ENCODE assay signal across 8 mouse cellular contexts in genomic region chr11:116103572-116103971, GRCm38 (mm10). TPM values are rescaled to one million over a fixed set of nuclear protein-coding genes. Genes with fewer than 3 reads are reported as not detected.
DNase-seq lines count a peak whose midpoint lies in the region; ATAC-seq and TF ChIP-seq lines count a peak whose summit lies in the region.
"Had no signal": no experiment of that assay in that cellular context is flagged by ENCODE, and none has a peak within 500 bp of the region (broad histone marks: within the 10 kb centered on the region; RNA-seq: fewer than 3 reads in every experiment).

No protein-coding gene starts in this region.

- peaks cover 65% of the 10 kb centered on the region for H3K4me1 ChIP-seq in liver, embryonic 11.5 days (replicated peaks; ENCODE audit: control insufficient read depth, insufficient read depth, low read length)
- peaks cover 96% of the 10 kb centered on the region for H3K4me1 ChIP-seq in liver, embryonic 12.5 days
- peaks cover 60% of the 10 kb centered on the region for H3K4me1 ChIP-seq in embryonic facial prominence, embryonic 14.5 days (ENCODE audit: control insufficient read depth, insufficient read depth, low read length)
- peaks cover 27% of the 10 kb centered on the region for H3K4me1 ChIP-seq in hindbrain, embryonic 14.5 days (replicated peaks; ENCODE audit: control insufficient read depth, insufficient read depth, low read length)

- TF ChIP-seq POLR2A in myocyte (IDR thresholded peaks at IDR 0.05; ENCODE audit: insufficient read length, low read depth) = no peak

- H3K79me2 ChIP-seq in myocyte (ENCODE audit: control insufficient read depth, insufficient read depth) = peaks cover 11% of the 10 kb centered on the region

- H3K4me3 ChIP-seq in liver, embryonic 11.5 days (ENCODE audit: low read depth, low read length) = no peak overlapping the region
- H3K4me3 ChIP-seq in liver, embryonic 12.5 days = no peak overlapping the region
- H3K4me3 ChIP-seq in embryonic facial prominence, embryonic 14.5 days (ENCODE audit: low read depth, low read length) = no peak overlapping the region
- no peak overlapping the region for H3K4me3 ChIP-seq in hindbrain, embryonic 14.5 days (replicated peaks; ENCODE audit: low read length)
- H3K4me3 ChIP-seq in myocyte = no peak overlapping the region

- no peak overlapping the region for H3K9ac ChIP-seq in liver, embryonic 11.5 days (ENCODE audit: low read depth, low read length)
- H3K9ac ChIP-seq in liver, embryonic 12.5 days = no peak overlapping the region
- no peak overlapping the region for H3K9ac ChIP-seq in embryonic facial prominence, embryonic 14.5 days (ENCODE audit: low read depth, low read length)
- H3K9ac ChIP-seq in hindbrain, embryonic 14.5 days = no peak overlapping the region

- H3K4me2 ChIP-seq in liver, embryonic 11.5 days = no peak overlapping the region
- H3K4me2 ChIP-seq in liver, embryonic 12.5 days = no peak overlapping the region
- no peak overlapping the region for H3K4me2 ChIP-seq in embryonic facial prominence, embryonic 14.5 days (ENCODE audit: low read depth, low read length)
- H3K4me2 ChIP-seq in hindbrain, embryonic 14.5 days (replicated peaks) = no peak overlapping the region
- H3K4me2 ChIP-seq in myocyte (ENCODE audit: low read depth) = peak overlapping the region; percentile 57

- peak overlapping the region; percentile 16; the same call in 1 of the 2 replicates for H3K27ac ChIP-seq in liver, embryonic 11.5 days (ENCODE audit: low read depth, low read length)
- no peak overlapping the region for H3K27ac ChIP-seq in liver, embryonic 12.5 days
- peak overlapping the region; percentile 71; the same call in 1 of the 2 replicates for H3K27ac ChIP-seq in embryonic facial prominence, embryonic 14.5 days (replicated peaks; ENCODE audit: low read depth, low read length)
- 0 out of 2 replicates have a peak overlapping the region, but pooled peaks have one; percentile 3 for H3K27ac ChIP-seq in hindbrain, embryonic 14.5 days

- no peak overlapping the region for H3ac ChIP-seq in myocyte (ENCODE audit: control insufficient read depth, insufficient read length)

- no peak for ATAC-seq in liver, embryonic 11.5 days (replicated peaks; ENCODE audit: low FRiP score)
- ATAC-seq in liver, embryonic 12.5 days = no peak
- ATAC-seq in embryonic facial prominence, embryonic 14.5 days (ENCODE audit: low read depth) = no peak
- no peak for ATAC-seq in hindbrain, embryonic 14.5 days (ENCODE audit: low FRiP score)

- no peaks in the 10 kb centered on the region for H3K36me3 ChIP-seq in liver, embryonic 11.5 days (ENCODE audit: control insufficient read depth, insufficient read depth, low read length)
- H3K36me3 ChIP-seq in liver, embryonic 12.5 days = no peaks in the 10 kb centered on the region
- H3K36me3 ChIP-seq in embryonic facial prominence, embryonic 14.5 days (ENCODE audit: control insufficient read depth, insufficient read depth, low read length) = no peaks in the 10 kb centered on the region
- H3K36me3 ChIP-seq in hindbrain, embryonic 14.5 days (replicated peaks; ENCODE audit: control insufficient read depth, insufficient read depth) = no peaks in the 10 kb centered on the region
- no peaks in the 10 kb centered on the region for H3K36me3 ChIP-seq in myocyte (ENCODE audit: control insufficient read depth, insufficient read depth)

- H3K9me3 ChIP-seq in liver, embryonic 11.5 days (ENCODE audit: control insufficient read depth, low read length) = no peaks in the 10 kb centered on the region
- no peaks in the 10 kb centered on the region for H3K9me3 ChIP-seq in liver, embryonic 12.5 days (replicated peaks)
- no peaks in the 10 kb centered on the region for H3K9me3 ChIP-seq in embryonic facial prominence, embryonic 14.5 days (ENCODE audit: control insufficient read depth, low read length)
- no peaks in the 10 kb centered on the region for H3K9me3 ChIP-seq in hindbrain, embryonic 14.5 days (ENCODE audit: control insufficient read depth, low read length)

- 70% methylated on average over 12 of the region's 12 CpGs for WGBS in liver, embryonic 11.5 days
- WGBS in liver, embryonic 12.5 days (ENCODE audit: insufficient replicate concordance) = 63% methylated on average over 12 of the region's 12 CpGs
- 66% methylated on average over 11 of the region's 12 CpGs for WGBS in embryonic facial prominence, embryonic 14.5 days
- WGBS in hindbrain, embryonic 14.5 days = 81% methylated on average over 12 of the region's 12 CpGs

- DNase-seq in liver, embryonic 11.5 days (ENCODE audit: low spot score) = no peak
- no peak for DNase-seq in embryonic facial prominence, embryonic 14.5 days (ENCODE audit: low spot score)
- DNase-seq in hindbrain, embryonic 14.5 days (ENCODE audit: low spot score) = no peak
- no peak for DNase-seq in embryo, embryonic 10.5 days (ENCODE audit: low spot score)
- DNase-seq in layer of hippocampus, postnatal 25 days (ENCODE audit: extremely low spot score in 1 of 2, low spot score in 1 of 2) = no peak
- DNase-seq: thymus, adult 18-20 months had no signal

- H3K27me3 ChIP-seq in liver, embryonic 11.5 days (replicated peaks; ENCODE audit: control insufficient read depth, insufficient read depth, low read length) = peaks cover 24% of the 10 kb centered on the region
- H3K27me3 ChIP-seq in liver, embryonic 12.5 days (replicated peaks) = peaks cover 31% of the 10 kb centered on the region
- H3K27me3 ChIP-seq in embryonic facial prominence, embryonic 14.5 days (replicated peaks; ENCODE audit: control insufficient read depth, insufficient read depth, low read length) = peaks cover 27% of the 10 kb centered on the region
- H3K27me3 ChIP-seq in hindbrain, embryonic 14.5 days (ENCODE audit: control insufficient read depth, insufficient read depth, low read length) = peaks cover 32% of the 10 kb centered on the region
- no peaks in the 10 kb centered on the region for H3K27me3 ChIP-seq in myocyte (ENCODE audit: control insufficient read depth, insufficient read depth, insufficient read length)

TF ChIP-seq in myocyte, 11 proteins besides CTCF, POLR2A, EP300 and RAD21:
- TF ChIP-seq POLR2AphosphoS2 (IDR thresholded peaks at IDR 0.05; ENCODE audit: insufficient read length, low read depth) (no peak), TCF12 (IDR thresholded peaks at IDR 0.05; ENCODE audit: insufficient read depth, poor library complexity, severe bottlenecking) (no peak), SRF (IDR thresholded peaks at IDR 0.05; ENCODE audit: control insufficient read depth, insufficient read length, low read depth) (no peak), E2F4 (IDR thresholded peaks at IDR 0.05; ENCODE audit: insufficient read depth) (no peak)

RNA-seq across cellular contexts. Expression of gene Wbp2, which starts 16.8 kb away (rescaled TPM):
- 98.8 and 105 TPM in 2 replicates for polyA plus RNA-seq in liver, embryonic 11.5 days (2014; fragmentation: Nextera tagmentation; extraction: Ambion mirVana)
- polyA plus RNA-seq in liver, embryonic 12.5 days (2016; fragmentation: Nextera tagmentation; extraction: Ambion mirVana) = 76.4 and 77.8 TPM in 2 replicates
- 69.0 and 74.9 TPM in 2 replicates for polyA plus RNA-seq in embryonic facial prominence, embryonic 14.5 days (2014; fragmentation: Nextera tagmentation; extraction: Ambion mirVana)
- polyA plus RNA-seq in hindbrain, embryonic 14.5 days (2014; fragmentation: Nextera tagmentation; extraction: Ambion mirVana) = 164 and 183 TPM in 2 replicates
- 156 TPM for polyA plus RNA-seq in myocyte (2012; fragmentation: generic; extraction: Trizol)
- total RNA-seq in layer of hippocampus, postnatal 25 days (2021) = 100 to 1,000 TPM; 390 to 418 TPM

RNA-seq across cellular contexts. Expression of gene Trim47, which starts 23.4 kb away (rescaled TPM):
- 6.3 and 6.6 TPM in 2 replicates for polyA plus RNA-seq in liver, embryonic 11.5 days (2014; fragmentation: Nextera tagmentation; extraction: Ambion mirVana)
- polyA plus RNA-seq in liver, embryonic 12.5 days (2016; fragmentation: Nextera tagmentation; extraction: Ambion mirVana) = 6.2 TPM in 2 replicates
- 25.6 and 29.0 TPM in 2 replicates for polyA plus RNA-seq in embryonic facial prominence, embryonic 14.5 days (2014; fragmentation: Nextera tagmentation; extraction: Ambion mirVana)
- polyA plus RNA-seq in hindbrain, embryonic 14.5 days (2014; fragmentation: Nextera tagmentation; extraction: Ambion mirVana) = 9.4 and 10.6 TPM in 2 replicates
- polyA plus RNA-seq in myocyte (2012; fragmentation: generic; extraction: Trizol) = 101 TPM
- total RNA-seq in layer of hippocampus, postnatal 25 days (2021) = 1 to 10 TPM; 5.6 to 5.9 TPM

RNA-seq across cellular contexts. Expression of gene Unc13d, which starts 25.8 kb away (rescaled TPM):
- polyA plus RNA-seq in liver, embryonic 11.5 days (2014; fragmentation: Nextera tagmentation; extraction: Ambion mirVana) = 44.8 and 45.3 TPM in 2 replicates
- polyA plus RNA-seq in liver, embryonic 12.5 days (2016; fragmentation: Nextera tagmentation; extraction: Ambion mirVana) = 48.9 and 50.1 TPM in 2 replicates
- 2.0 and 2.6 TPM in 2 replicates for polyA plus RNA-seq in embryonic facial prominence, embryonic 14.5 days (2014; fragmentation: Nextera tagmentation; extraction: Ambion mirVana)
- 0.75 and 0.83 TPM in 2 replicates for polyA plus RNA-seq in hindbrain, embryonic 14.5 days (2014; fragmentation: Nextera tagmentation; extraction: Ambion mirVana)
- 9.1 TPM for polyA plus RNA-seq in myocyte (2012; fragmentation: generic; extraction: Trizol)
- 1 to 10 TPM; 1.3 to 2.4 TPM for total RNA-seq in layer of hippocampus, postnatal 25 days (2021)

RNA-seq across cellular contexts. Expression of gene Trim65, which starts 27.4 kb away (rescaled TPM):
- 3.1 and 3.5 TPM in 2 replicates for polyA plus RNA-seq in liver, embryonic 11.5 days (2014; fragmentation: Nextera tagmentation; extraction: Ambion mirVana)
- 1.7 and 2.0 TPM in 2 replicates for polyA plus RNA-seq in liver, embryonic 12.5 days (2016; fragmentation: Nextera tagmentation; extraction: Ambion mirVana)
- polyA plus RNA-seq in embryonic facial prominence, embryonic 14.5 days (2014; fragmentation: Nextera tagmentation; extraction: Ambion mirVana) = 2.9 and 3.2 TPM in 2 replicates
- polyA plus RNA-seq in hindbrain, embryonic 14.5 days (2014; fragmentation: Nextera tagmentation; extraction: Ambion mirVana) = 2.7 and 2.9 TPM in 2 replicates
- 1.9 TPM for polyA plus RNA-seq in myocyte (2012; fragmentation: generic; extraction: Trizol)
- total RNA-seq in layer of hippocampus, postnatal 25 days (2021) = 1 to 10 TPM; 6.2 to 7.1 TPM

RNA-seq across cellular contexts. Expression of gene Mrpl38, which starts 35.1 kb away (rescaled TPM):
- 121 and 126 TPM in 2 replicates for polyA plus RNA-seq in liver, embryonic 11.5 days (2014; fragmentation: Nextera tagmentation; extraction: Ambion mirVana)
- polyA plus RNA-seq in liver, embryonic 12.5 days (2016; fragmentation: Nextera tagmentation; extraction: Ambion mirVana) = 76.7 and 81.5 TPM in 2 replicates
- polyA plus RNA-seq in embryonic facial prominence, embryonic 14.5 days (2014; fragmentation: Nextera tagmentation; extraction: Ambion mirVana) = 76.4 and 81.3 TPM in 2 replicates
- polyA plus RNA-seq in hindbrain, embryonic 14.5 days (2014; fragmentation: Nextera tagmentation; extraction: Ambion mirVana) = 79.4 and 83.1 TPM in 2 replicates
- polyA plus RNA-seq in myocyte (2012; fragmentation: generic; extraction: Trizol) = 141 TPM
- total RNA-seq in layer of hippocampus, postnatal 25 days (2021) = 10 to 100 TPM; 59.1 to 62.7 TPM
